Mouse (Mus musculus): ENCODE measurements at regions not wholly inside any gene's neighbourhood (a gene's known extent, or its start where the extent isn't known, plus 50 kb on each side); places are given as distances from the start of the nearest gene placed in this dataset.

GRCm38 (mm10) chr13:43903391-43903790 lies 118.8 kb downstream of the Cd83 start:
- TF ChIP-seq CTCF (IDR thresholded peaks at IDR 0.05; ENCODE audit: control insufficient read depth, insufficient read depth, low read length) (no peak), POLR2A (IDR thresholded peaks at IDR 0.05; ENCODE audit: borderline replicate concordance, control insufficient read depth, low read depth, low read length) (no peak)

Data from bone marrow, adult 2 months (tissue).